Mouse (Mus musculus): ENCODE data around the gene Nqo1. TPM values are rescaled to one million over a fixed set of nuclear protein-coding genes. Genes with fewer than 3 reads are reported as not detected.

The Nqo1 gene
- 26.6 and 27.6 TPM in 2 replicates for polyA plus RNA-seq (2012; rRNA removed)

- no peak for DNase-seq (ENCODE audit: low read depth)
Observed at GRCm38 (mm10) chr8:107403038-107403781, at the start of gene Nqo1. Gene Nqo1, minus strand, starts transcription at chr8:107403206.

DNA sequence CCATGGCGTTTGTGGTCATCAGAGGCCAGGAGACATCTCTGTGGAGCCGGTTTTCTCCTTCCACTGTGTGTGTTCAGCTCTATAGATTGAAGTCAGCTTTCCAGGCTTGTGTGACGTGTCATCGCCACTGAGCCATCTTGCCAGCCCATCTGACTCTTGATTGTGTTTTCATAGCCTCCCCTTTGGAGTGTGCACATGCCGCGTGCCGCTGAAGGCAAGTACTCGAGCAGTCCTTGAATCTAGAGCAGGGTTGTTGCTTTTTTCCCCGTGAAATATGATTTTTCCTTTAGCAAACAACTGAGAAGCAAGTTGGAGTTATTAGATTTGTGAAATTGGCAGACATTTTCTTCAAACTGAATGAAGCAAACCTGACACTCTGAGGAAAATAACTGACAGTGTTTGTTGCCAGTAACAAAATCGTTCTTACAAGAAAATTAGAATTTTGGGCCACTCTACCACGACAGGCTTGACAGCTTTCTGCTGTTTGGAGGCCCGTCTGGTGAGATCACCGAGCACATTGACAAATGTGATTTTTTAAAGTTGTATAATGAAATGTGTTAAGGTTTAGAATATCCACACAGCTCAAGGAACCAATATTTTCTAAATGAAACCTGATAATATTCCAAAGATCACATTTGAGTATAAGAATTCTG lies 48.5 kb upstream of the Nqo1 start:
- no peak for DNase-seq (ENCODE audit: low read depth)

DNA sequence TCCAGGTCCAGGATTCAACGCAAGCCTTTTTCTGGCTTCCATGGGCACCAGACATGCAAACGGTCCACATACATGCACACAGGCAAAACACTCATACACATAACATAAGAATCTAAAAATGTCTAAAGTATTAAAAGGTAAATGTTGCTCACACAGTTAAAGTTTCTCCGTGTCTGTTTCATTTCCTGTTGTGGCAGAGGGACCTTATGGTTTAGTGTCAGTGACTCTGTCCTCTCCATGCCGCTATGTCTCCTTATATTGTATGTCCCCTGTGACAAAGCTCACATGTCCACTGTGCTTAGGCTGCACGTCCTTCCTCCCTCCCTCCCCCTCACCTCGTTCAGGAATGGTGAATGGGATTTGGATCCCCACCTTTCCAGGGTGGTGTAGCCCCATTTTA lies 46.6 kb upstream of the Nqo1 start:
- no peak for DNase-seq (ENCODE audit: low read depth)

- no peak for DNase-seq (ENCODE audit: low read depth)
Observed at GRCm38 (mm10) chr8:107449130-107449529, 46.1 kb upstream of the Nqo1 start.

DNA sequence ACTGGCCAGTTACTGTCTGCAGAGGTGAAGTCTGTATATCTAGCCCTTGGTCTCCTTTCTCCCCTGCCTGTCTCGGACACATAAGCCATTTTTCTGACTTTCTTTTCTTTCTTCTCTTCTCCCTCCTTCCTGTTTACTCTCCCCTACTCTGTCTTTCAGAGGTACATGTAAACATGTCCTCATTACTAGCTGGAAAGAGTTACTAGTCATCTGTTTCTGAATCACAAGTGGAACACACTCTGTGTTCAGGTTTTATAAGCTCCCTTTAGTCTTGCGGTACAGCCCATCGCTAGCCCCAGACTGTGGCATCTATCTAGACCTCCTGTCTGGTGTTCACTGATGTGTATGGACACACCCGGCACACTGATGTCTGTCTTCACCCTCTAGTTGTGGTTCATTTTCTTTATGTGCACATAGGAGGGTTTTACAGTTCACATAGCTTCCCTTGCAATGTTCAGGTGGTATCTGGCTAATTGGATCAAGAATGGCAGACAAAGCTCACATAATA lies 45.4 kb upstream of the Nqo1 start:
- no peak for DNase-seq (ENCODE audit: low read depth)

- DNase-seq (ENCODE audit: low read depth), result no peak
Observed at GRCm38 (mm10) chr8:107447713-107448112, 44.7 kb upstream of the Nqo1 start.

DNA sequence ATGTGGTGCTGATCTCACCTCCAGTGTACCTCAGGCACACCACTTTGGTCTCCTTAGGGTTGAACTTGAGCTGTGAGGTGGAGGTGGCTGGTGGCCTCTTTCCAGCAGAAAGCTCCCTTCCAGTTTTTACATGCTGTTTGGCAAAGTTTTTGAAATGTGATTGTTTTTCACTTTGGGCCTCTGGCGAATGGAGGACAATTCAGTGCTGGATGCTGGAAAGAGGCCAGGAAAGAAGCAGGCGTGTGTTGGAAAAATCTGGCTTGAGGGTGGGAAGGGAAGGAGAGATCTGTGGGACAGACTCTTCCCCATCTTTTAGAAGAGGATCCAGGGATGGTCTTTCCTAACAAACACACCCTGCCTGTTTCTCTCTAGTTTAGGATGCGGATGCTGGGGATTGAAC lies 41.6 kb upstream of the Nqo1 start:
- no peak for DNase-seq (ENCODE audit: low read depth)

- DNase-seq (ENCODE audit: low read depth), result no peak
Observed at GRCm38 (mm10) chr8:107439880-107440625, 37.0 kb upstream of the Nqo1 start.

DNA sequence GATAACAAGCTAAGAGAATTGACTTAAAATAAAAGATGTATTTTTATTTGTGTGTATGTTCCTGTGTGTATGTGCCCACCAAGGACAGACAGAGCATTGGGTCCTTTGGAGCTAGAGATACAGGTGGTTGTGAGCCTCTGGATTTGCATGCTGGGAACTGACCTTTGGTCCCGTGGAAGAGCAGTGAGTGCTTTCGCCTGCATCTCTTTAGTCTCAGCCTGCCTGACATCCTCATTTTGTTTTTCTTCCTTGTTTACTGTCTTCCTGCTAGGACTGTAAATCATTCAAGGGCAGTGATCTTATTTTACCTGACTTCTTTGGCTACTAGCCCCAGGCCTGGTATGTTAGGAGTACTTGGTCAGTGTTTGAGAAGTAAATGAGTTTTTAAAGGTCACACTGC lies 34.7 kb upstream of the Nqo1 start:
- DNase-seq (ENCODE audit: low read depth), result no peak

- DNase-seq (ENCODE audit: low read depth), result no peak
Observed at GRCm38 (mm10) chr8:107436841-107437421, 33.9 kb upstream of the Nqo1 start.

GRCm38 (mm10) chr8:107435962-107436831 lies 33.2 kb upstream of the Nqo1 start, which contains the start of gene Wwp2:
Gene Wwp2, plus strand, starts transcription at chr8:107436365.
- no peak for DNase-seq (ENCODE audit: low read depth)

DNA sequence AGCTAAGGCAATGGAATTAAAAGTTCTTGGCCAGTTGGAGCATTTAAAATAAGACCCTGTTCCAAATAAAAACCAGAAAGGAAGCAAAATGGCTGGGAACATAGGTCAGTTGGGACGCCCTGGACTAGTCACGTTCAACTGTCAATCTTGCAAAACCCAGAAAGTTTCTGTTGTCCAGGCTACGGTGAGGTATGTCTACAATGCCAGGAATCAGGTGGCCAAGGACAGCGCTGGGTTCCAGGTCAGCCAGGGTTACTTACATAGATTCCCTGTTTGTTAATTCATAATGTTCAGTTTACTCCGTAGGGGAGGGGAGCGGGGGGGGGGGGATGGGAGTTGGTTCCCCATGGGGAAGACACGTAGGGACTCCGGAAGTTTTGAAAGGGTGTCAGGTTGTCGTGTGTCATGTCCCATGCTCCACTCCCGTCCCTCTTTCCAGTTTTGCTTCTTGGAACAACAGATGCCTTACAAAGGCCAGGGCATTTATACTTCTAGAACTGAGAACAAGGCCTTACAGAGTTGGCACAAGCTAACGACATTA lies 32.5 kb upstream of the Nqo1 start:
- no peak for DNase-seq (ENCODE audit: low read depth)

GRCm38 (mm10) chr8:107430821-107431220 lies 27.8 kb upstream of the Nqo1 start:
- DNase-seq (ENCODE audit: low read depth), result no peak

DNA sequence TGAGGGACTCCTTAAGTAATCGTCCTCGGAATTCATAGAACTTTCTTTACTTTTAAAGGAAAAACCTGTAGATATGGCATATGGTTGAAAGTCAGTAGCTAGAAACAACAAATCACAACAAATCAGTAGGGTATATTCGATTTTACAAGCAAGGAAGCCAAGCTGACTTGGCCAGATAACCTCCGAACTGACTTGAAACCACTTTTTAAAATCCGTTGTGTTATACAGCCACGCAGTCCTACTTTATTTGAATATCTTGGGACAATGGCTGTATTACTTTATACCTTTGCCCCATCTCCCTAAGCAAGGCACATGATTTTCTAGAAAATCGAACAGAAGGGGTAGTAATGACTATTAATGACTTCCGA lies 22.2 kb upstream of the Nqo1 start:
- DNase-seq (ENCODE audit: low read depth), result no peak

DNA sequence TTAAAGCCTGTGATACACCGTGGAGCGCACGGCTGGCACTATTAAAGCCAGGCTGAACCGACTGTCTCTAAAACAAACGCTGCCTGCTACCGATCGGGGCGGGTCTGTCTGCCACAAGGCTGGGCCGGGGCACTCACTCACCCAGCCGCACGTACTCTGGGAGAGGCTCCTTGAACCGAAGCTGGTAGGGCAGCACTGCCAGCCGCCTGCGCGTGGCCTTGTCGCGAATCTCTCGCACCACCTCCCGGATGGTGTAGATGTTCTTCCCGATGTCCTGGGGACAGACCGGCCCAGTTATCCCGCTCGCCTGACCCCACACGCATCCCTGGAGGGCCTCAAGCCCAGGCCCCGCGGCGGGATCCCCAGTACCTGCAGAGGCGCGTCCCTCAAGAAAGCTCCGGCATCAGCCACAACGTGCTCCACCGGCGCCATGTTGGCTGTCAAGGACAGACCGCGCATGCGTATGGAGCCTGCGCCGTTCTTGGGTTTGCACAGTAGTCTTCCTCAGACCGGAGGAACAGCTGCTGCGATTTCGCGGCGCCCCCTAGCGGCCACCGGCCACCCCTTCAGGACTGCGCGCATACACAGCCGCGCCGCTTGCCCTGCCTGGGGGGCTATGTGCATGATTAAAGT lies 21.7 kb upstream of the Nqo1 start, which contains the start of gene Nob1:
TSS of gene Nob1 (minus strand) at position 455 of the 633 bp plus-strand sequence.
- DNase-seq (ENCODE audit: low read depth), result no peak

GRCm38 (mm10) chr8:107424176-107424575 lies 21.2 kb upstream of the Nqo1 start:
- no peak for DNase-seq (ENCODE audit: low read depth)

DNA sequence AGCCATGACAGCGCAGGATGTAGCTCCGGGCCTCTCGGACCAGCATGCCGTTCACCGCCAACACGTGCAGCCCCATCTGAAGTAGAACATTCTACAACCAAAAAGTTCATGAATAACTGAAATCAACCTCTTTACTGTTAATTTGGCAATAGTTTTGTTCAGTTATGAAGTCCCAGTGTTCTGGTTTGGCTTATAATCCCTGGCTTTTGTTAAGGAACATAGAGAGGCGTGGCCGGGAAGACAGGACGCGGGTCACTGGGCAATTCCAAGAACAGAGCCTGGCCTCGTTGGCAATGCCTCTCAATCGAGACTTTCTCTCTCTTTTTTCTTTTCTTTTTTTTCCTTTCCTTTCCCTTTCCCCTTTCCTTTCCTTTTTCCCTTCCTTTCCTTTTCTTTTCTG lies 14.0 kb upstream of the Nqo1 start:
- DNase-seq (ENCODE audit: low read depth), result no peak

DNA sequence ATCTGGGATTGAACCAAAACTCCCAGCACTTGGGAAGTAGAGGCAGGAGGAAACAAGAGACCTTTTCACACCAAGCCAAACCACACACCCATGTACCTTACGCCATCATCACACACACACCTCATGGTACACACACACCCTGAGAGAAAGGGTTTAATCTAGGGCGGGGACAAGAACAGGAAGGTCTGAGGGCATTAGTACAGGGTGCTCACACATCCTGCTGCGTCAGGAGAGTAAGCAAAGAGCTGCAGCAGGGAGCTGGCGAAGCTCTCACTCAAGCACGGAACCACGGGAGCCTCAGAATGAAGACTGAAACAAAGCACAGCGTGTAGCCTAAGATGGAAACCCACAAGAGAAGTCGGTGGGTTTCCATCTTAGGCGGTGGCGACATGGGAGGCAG lies 10.9 kb upstream of the Nqo1 start:
- DNase-seq (ENCODE audit: low read depth), result no peak

DNA sequence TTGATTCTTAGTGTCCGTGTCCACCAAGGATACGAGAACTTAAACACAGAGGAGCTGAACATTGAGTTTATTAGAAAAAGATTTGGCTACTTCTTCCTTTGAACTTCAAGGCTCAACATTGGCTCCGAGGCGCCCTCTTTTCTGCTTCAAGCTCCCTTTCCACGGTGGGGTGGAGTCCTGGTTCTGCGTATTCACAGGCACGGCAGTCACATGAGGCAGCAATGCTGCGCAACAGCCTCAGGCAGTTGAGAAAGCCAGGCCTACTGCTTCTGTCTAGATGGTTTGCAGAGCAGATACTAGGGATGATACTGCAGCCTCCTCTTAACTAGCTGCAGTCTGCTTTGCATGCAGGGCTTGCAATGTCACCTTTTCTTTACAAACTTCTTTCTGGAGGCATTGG lies 9.5 kb upstream of the Nqo1 start:
- no peak for DNase-seq (ENCODE audit: low read depth)

GRCm38 (mm10) chr8:107411391-107411790 lies 8.4 kb upstream of the Nqo1 start:
- no peak for DNase-seq (ENCODE audit: low read depth)
